Mouse (Mus musculus): ENCODE measurements at regions not wholly inside any gene's neighbourhood (a gene's known extent, or its start where the extent isn't known, plus 50 kb on each side); places are given as distances from the start of the nearest gene placed in this dataset.

GRCm38 (mm10) chr5:119300106-119300505 lies 370.4 kb upstream of the Tbx3 start:
- no peak for DNase-seq (ENCODE audit: low spot score in 2 of 2)

- DNase-seq (ENCODE audit: low spot score in 2 of 2) = no peak
Observed at GRCm38 (mm10) chr5:119301539-119301938, 368.9 kb upstream of the Tbx3 start.

- DNase-seq (ENCODE audit: low spot score in 2 of 2) = no peak
Observed at GRCm38 (mm10) chr5:119304721-119305120, 365.7 kb upstream of the Tbx3 start.

- DNase-seq (ENCODE audit: low spot score in 2 of 2) = no peak
Observed at GRCm38 (mm10) chr5:119307768-119308167, 362.7 kb upstream of the Tbx3 start.

GRCm38 (mm10) chr5:119310178-119310930 lies 360.1 kb upstream of the Tbx3 start:
- DNase-seq (ENCODE audit: low spot score in 2 of 2) = no peak

GRCm38 (mm10) chr5:119312808-119313207 lies 357.7 kb upstream of the Tbx3 start:
- DNase-seq (ENCODE audit: low spot score in 2 of 2) = no peak

GRCm38 (mm10) chr5:119315149-119315548 lies 355.3 kb upstream of the Tbx3 start:
- DNase-seq (ENCODE audit: low spot score in 2 of 2) = no peak

- no peak for DNase-seq (ENCODE audit: low spot score in 2 of 2)
Observed at GRCm38 (mm10) chr5:119317617-119318016, 352.9 kb upstream of the Tbx3 start.

GRCm38 (mm10) chr5:119321368-119322144 lies 348.9 kb upstream of the Tbx3 start:
- no peak for DNase-seq (ENCODE audit: low spot score in 2 of 2)

GRCm38 (mm10) chr5:119322411-119322810 lies 348.1 kb upstream of the Tbx3 start:
- DNase-seq (ENCODE audit: low spot score in 2 of 2) = no peak

- no peak for DNase-seq (ENCODE audit: low spot score in 2 of 2)
Observed at GRCm38 (mm10) chr5:119325681-119326255, 344.7 kb upstream of the Tbx3 start.

GRCm38 (mm10) chr5:119326895-119327294 lies 343.6 kb upstream of the Tbx3 start:
- no peak for DNase-seq (ENCODE audit: low spot score in 2 of 2)

- DNase-seq (ENCODE audit: low spot score in 2 of 2) = no peak
Observed at GRCm38 (mm10) chr5:119328971-119329370, 341.5 kb upstream of the Tbx3 start.

GRCm38 (mm10) chr5:119329371-119329770 lies 341.1 kb upstream of the Tbx3 start:
- no peak for DNase-seq (ENCODE audit: low spot score in 2 of 2)

- DNase-seq (ENCODE audit: low spot score in 2 of 2) = no peak
Observed at GRCm38 (mm10) chr5:119329860-119330259, 340.6 kb upstream of the Tbx3 start.

GRCm38 (mm10) chr5:119331461-119331860 lies 339.0 kb upstream of the Tbx3 start:
- DNase-seq (ENCODE audit: low spot score in 2 of 2) = no peak

GRCm38 (mm10) chr5:119332621-119333020 lies 337.8 kb upstream of the Tbx3 start:
- DNase-seq (ENCODE audit: low spot score in 2 of 2) = no peak

- no peak for DNase-seq (ENCODE audit: low spot score in 2 of 2)
Observed at GRCm38 (mm10) chr5:119335211-119335610, 335.3 kb upstream of the Tbx3 start.

- DNase-seq (ENCODE audit: low spot score in 2 of 2) = no peak
Observed at GRCm38 (mm10) chr5:119335979-119336378, 334.5 kb upstream of the Tbx3 start.

- DNase-seq (ENCODE audit: low spot score in 2 of 2) = no peak
Observed at GRCm38 (mm10) chr5:119337739-119338138, 332.7 kb upstream of the Tbx3 start.

- DNase-seq (ENCODE audit: low spot score in 2 of 2) = no peak
Observed at GRCm38 (mm10) chr5:119338711-119339110, 331.8 kb upstream of the Tbx3 start.

GRCm38 (mm10) chr5:119348303-119348702 lies 322.2 kb upstream of the Tbx3 start:
- DNase-seq (ENCODE audit: low spot score in 2 of 2) = no peak

GRCm38 (mm10) chr5:119349395-119349794 lies 321.1 kb upstream of the Tbx3 start:
- DNase-seq (ENCODE audit: low spot score in 2 of 2) = no peak
